Mouse (Mus musculus) bone marrow, adult 2 months (tissue): ENCODE data around the gene Tbc1d5. TPM values are rescaled to one million over a fixed set of nuclear protein-coding genes. Genes with fewer than 3 reads are reported as not detected.

Experiments
- H3K27ac ChIP-seq: fragments of 200-500 bp; 2 replicates; pipeline ENCODE4 v1.5.1; 2012; ENCODE audit warnings: low read depth, mild to moderate bottlenecking, control low read depth, inconsistent platforms, low read length; ENCODE audit not compliant: control insufficient read depth, poor library complexity, insufficient read depth
- H3K4me1 ChIP-seq: fragments of 200-500 bp; 2 replicates; pipeline ENCODE4 v1.6.1; 2011; ENCODE audit warnings: low read length; ENCODE audit not compliant: control insufficient read depth, insufficient read depth
- H3K4me3 ChIP-seq: fragments of 200-500 bp; replicated peaks from 2 replicates; pipeline ENCODE3; 2011; ENCODE audit warnings: mild to moderate bottlenecking, low read depth, low read length, control low read depth; ENCODE audit not compliant: control insufficient read depth
- CTCF ChIP-seq: fragments of 200-500 bp; IDR thresholded peaks from 2 replicates; pipeline ENCODE4 v1.5.1; 2011; ENCODE audit warnings: low read length, control low read depth; ENCODE audit not compliant: control insufficient read depth, insufficient read depth
- POLR2A ChIP-seq: fragments of 200-500 bp; IDR thresholded peaks from 2 replicates; pipeline ENCODE4 v1.6.1; 2011; ENCODE audit warnings: low read depth, mild to moderate bottlenecking, control low read depth, low read length, borderline replicate concordance; ENCODE audit not compliant: control insufficient read depth
- WGBS: fragments of 180-500 bp; shearing (Covaris S2); methylation state at CpG from one replicate; pipeline ENCODE4 v1.1.7; 2018; 5-methylcytosine and 5-hydroxymethylcytosine counted together
- polyA plus RNA-seq: library from polyadenylated mRNA; stranded (reverse); fragments of >200 nt; gene quantifications from 2 replicates; pipeline ENCODE4 v1.2.4, GENCODE M21; 2011; ENCODE audit warnings: low replicate concordance; ENCODE audit not compliant: missing spikeins, insufficient read depth, insufficient read length

Tbc1d5 gene
- polyA plus RNA-seq, 1 experiment: 9.0 TPM

DNA sequence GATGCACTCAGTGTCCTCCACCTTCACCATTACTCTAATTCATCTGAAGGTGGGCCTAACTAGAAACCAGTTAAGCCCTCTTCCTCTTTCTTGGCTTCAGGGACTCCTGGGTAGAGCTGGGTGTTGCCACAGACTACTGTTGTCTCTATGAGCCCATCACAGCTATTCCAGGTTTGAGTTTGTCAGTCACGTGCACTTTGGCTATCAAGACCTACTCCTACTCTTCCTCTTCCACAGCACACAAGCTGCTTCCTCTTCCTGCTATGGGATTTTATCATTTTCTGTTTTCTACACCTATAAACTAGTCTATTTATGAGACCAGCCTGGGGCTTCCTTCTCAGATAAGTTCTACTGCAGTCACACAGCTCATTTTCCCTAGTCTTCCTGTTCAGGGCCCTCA, 314.4 kb downstream of the Tbc1d5 start:
- no peak overlapping the region for H3K4me3 ChIP-seq
- H3K27ac ChIP-seq: no peak overlapping the region
- WGBS: 21% methylated on average over 1 of the region's 1 CpGs
- no peaks in the 10 kb centered on the region for H3K4me1 ChIP-seq
- no peak for TF ChIP-seq CTCF
- no peak for TF ChIP-seq POLR2A

DNA sequence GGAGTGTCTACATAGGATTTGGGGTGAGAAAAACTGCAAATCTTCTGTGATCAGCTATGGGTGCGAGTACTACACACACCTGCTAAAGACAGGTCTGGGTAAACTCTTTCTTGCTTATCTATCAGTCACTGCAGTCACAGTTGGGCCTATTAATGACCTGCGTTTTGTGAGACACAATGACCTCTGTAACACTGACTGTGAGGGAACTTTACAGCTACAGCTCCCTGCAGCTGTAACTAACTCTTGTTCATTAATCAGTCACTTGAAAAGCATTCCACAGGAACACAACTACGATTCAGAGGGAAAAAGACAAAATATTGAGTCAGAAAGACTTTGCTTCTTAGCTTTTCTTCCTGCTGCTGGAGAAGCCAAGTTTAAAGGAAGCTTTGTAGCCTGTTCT, 325.9 kb downstream of the Tbc1d5 start:
- H3K27ac ChIP-seq: no peak overlapping the region
- no peak overlapping the region for H3K4me3 ChIP-seq
- H3K4me1 ChIP-seq: no peaks in the 10 kb centered on the region
- no peak for TF ChIP-seq CTCF
- TF ChIP-seq POLR2A: no peak
- 80% methylated on average over 3 of the region's 3 CpGs for WGBS

DNA sequence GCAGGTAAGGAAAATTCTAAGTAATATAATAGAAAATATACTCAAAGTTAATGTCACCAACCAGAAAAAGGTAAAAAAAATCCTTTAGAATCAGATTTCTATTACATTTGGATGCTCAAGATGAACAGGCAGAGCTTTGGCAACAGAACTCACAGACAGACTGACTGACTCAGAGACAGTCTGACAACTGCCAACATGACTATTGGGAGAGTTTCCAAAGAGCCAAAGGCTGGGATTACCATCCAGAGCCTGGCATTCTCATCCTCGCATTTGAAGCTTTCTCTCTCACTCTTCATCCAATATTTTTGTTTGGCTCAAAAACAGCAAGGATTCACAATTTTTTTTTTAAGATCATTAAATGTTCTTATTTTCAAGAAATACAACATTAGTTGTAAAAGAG, 327.8 kb downstream of the Tbc1d5 start:
- no peak overlapping the region for H3K27ac ChIP-seq
- 73% methylated on average over 1 of the region's 1 CpGs for WGBS
- no peak overlapping the region for H3K4me3 ChIP-seq
- H3K4me1 ChIP-seq: no peaks in the 10 kb centered on the region
- TF ChIP-seq POLR2A: no peak

DNA sequence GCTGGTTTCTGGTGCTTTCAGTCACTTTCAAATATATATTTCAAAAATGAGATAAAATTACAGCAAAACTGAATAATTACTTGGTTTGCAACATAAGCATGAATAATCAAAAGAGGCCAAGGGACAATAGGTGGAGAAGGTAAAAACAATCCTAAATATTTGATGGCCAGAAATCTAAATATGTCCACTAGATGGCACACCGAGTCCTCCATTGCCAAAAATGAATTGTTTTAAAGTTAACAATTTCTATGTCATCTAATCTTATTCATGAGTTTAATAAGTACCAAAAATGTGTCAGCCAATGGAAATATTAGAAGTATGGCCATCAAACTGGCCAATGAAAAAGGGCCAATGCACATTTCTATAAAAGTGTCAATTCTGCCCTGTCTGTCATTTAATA, 365.1 kb downstream of the Tbc1d5 start:
- no peak for TF ChIP-seq POLR2A
- TF ChIP-seq CTCF: 0 out of 2 replicates have a peak, but pooled peaks have one; percentile 18
- 51% methylated on average over 1 of the region's 1 CpGs for WGBS
- Histone ChIP-seq H3K27ac (no peak overlapping the region), H3K4me3 (no peak overlapping the region), H3K4me1 (no peaks in the 10 kb centered on the region)

DNA sequence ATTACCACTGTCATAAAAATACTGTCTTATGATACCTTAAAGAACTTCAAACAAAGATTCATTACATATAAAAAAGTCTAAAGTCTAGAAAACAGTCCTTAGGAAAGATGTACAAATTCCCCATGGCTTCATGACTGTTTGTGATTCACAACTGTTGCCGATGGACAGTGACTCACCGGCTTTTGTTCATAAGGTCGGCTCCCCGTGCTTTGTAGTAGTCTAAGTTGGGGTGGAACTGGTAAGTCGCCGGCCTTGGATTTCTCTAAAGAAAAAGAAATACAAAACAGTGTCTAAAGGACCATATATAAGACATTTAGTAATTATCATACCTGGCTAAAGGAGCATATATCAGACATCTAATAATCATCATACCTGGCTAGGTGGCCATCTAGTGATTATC, 365.6 kb downstream of the Tbc1d5 start:
- 88% methylated on average over 6 of the region's 6 CpGs for WGBS
- Histone ChIP-seq H3K27ac (no peak overlapping the region), H3K4me3 (no peak overlapping the region), H3K4me1 (no peaks in the 10 kb centered on the region)
- no peak for TF ChIP-seq CTCF
- no peak for TF ChIP-seq POLR2A

DNA sequence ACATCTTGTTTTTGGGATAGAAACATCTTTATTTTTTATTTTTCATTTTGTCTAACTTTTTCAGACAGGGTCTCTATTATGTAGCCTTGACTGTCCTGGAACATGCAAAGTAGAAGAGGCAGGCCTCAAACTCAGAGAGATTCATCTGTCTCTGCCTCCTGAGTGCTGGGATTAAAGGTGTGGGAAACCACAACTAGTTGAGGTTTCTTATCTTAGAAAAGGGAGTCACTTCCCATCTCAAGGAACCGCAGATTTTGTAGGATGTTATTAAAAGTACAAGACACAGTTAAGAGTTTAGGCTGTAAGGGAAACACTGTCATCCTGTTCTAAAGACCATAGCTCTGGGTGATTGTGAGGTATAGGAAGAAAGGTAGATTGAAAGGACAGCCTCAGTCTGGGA, 373.5 kb downstream of the Tbc1d5 start:
- TF ChIP-seq CTCF (no peak), POLR2A (no peak)
- no peaks in the 10 kb centered on the region for H3K4me1 ChIP-seq
- no peak overlapping the region for H3K4me3 ChIP-seq
- WGBS: 40% methylated on average over 1 of the region's 1 CpGs
- no peak overlapping the region for H3K27ac ChIP-seq

DNA sequence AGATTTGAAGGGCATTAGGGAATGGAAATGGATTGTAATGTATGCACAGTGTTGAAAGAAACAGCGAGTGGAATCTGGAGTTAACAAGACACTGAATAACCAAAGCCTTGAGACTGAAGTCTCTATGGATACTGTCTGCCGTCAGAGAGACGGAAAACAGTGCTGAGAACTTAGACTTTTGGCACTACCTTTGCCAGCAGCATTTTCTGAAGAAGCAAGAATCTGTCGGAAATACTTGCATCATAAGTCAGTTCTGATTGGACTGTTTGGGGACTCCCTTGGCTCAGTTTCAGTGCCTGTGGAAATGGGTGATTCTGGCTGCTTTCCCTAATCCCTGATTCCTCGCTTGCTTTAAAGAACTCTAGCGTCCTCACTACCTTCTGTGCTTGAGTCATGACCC, 375.9 kb downstream of the Tbc1d5 start:
- Histone ChIP-seq H3K4me1 (no peaks in the 10 kb centered on the region), H3K4me3 (no peak overlapping the region), H3K27ac (no peak overlapping the region)
- 85% methylated on average over 6 of the region's 6 CpGs for WGBS
- TF ChIP-seq POLR2A: no peak
- TF ChIP-seq CTCF: no peak

DNA sequence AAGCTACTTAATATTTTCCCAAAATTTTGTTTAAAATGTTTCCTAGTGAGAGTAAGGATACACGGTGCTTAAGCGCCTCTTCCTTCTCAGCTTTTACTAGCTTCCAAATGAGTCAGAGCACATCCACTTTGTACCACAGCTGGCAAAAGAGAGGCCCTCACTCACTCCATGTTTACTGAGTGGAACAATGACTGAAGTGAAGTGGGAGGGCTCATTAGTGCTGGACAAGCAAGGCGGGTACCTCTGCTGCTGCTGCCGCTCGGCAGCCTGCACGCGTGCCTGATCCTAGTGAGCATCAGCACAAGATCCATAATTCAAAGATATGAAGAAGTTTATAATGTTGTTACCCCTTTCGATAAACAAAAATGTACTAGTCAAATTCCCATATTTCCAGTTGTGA, 376.8 kb downstream of the Tbc1d5 start:
- H3K4me3 ChIP-seq: no peak overlapping the region
- H3K4me1 ChIP-seq: no peaks in the 10 kb centered on the region
- no peak for TF ChIP-seq CTCF
- TF ChIP-seq POLR2A: no peak
- H3K27ac ChIP-seq: no peak overlapping the region
- WGBS: 90% methylated on average over 8 of the region's 8 CpGs

DNA sequence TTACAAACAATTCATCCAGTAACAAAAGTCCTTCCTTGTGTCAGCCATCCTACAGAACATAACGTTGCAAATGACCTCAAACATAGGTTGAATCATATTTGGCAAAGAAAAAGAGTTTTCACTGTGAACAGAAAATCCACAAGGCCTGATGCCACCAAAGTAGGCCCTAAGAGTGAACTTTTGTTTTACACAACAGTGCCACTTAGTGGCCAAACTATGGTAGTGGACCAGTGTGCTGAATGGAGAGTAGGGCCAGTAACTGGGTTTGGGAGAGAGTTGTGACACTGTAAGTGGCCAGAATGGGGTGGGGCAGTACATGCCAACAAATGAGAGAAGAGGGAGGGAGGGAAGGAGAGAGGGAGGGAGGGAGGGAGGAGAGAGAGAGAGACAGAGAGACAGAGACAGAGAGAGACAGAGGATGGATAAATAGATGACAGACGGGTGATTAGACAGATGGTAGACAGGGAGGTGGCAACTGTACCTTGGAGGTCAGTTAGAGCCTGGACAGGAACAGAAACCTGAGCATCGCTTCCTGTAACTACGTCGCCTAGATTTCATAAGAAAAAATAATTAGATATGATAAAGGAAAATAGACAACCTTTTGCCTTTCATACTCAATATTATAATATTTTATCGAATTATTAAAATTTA, 383.6 kb downstream of the Tbc1d5 start:
- WGBS: 70% methylated on average over 6 of the region's 6 CpGs

DNA sequence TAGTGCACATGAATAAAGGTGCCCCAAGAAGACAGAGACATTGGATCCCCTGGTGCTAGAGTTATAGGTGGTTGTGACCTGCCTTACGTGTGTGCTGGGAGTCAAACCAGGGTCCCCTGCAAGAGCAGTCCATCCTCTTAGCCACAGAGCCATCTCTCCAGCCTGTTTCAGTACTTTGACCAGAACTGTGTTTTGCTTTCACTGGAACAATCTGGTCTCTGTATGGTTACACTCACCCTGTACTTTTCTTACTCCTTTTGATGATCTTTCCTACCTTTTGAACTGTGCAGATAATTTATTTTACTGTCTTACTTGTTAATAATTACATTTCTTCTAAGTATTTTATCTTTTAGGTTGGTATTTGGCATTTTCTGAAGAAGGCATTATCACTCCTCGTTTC, 387.5 kb downstream of the Tbc1d5 start:
- H3K4me1 ChIP-seq: no peaks in the 10 kb centered on the region
- H3K4me3 ChIP-seq: no peak overlapping the region
- H3K27ac ChIP-seq: no peak overlapping the region
- 78% methylated on average over 2 of the region's 2 CpGs for WGBS
- TF ChIP-seq CTCF: no peak
- TF ChIP-seq POLR2A: no peak

More for the DNA sequence above, 383.6 kb downstream of the Tbc1d5 start:
- TF ChIP-seq POLR2A: no peak
- peak; percentile 43 for TF ChIP-seq CTCF
- H3K27ac ChIP-seq: no peak overlapping the region
- H3K4me1 ChIP-seq: no peaks in the 10 kb centered on the region
- no peak overlapping the region for H3K4me3 ChIP-seq
